Mouse (Mus musculus): ENCODE results near the gene Tbc1d24. TPM values are rescaled to one million over a fixed set of nuclear protein-coding genes. Genes with fewer than 3 reads are reported as not detected.

Gene Tbc1d24
- total and polyA plus RNA-seq, 2 experiments from 2014 or later, result 23.5 to 113 TPM

GRCm38 (mm10) chr17:24162584-24163175 lies 42.7 kb downstream of the Tbc1d24 start:
- peak overlapping the region; percentile 66 for H3K9ac ChIP-seq
- peaks cover 13% of the 10 kb centered on the region for H3K36me3 ChIP-seq (ENCODE audit: insufficient read depth)
- WGBS, result 33% methylated on average over 17 of the region's 17 CpGs
- H3K4me1 ChIP-seq (ENCODE audit: insufficient read depth), result peaks cover 13% of the 10 kb centered on the region
- H3K9me3 ChIP-seq (ENCODE audit: low read length), result no peaks in the 10 kb centered on the region
- no peaks in the 10 kb centered on the region for H3K27me3 ChIP-seq (ENCODE audit: insufficient read depth, low read length)
- ATAC-seq (no peak; the same call in 1 of the 2 replicates), DNase-seq (no peak)
- peak overlapping the region; percentile 87 for H3K27ac ChIP-seq (ENCODE audit: low read depth, low read length)
- no peak for TF ChIP-seq CTCF (IDR thresholded peaks at IDR 0.05; ENCODE audit: low read depth)
- peak overlapping the region; percentile 90 for H3K4me2 ChIP-seq (ENCODE audit: low read depth)
- H3K4me3 ChIP-seq (ENCODE audit: low read depth, low read length), result peak overlapping the region; percentile 63

DNA sequence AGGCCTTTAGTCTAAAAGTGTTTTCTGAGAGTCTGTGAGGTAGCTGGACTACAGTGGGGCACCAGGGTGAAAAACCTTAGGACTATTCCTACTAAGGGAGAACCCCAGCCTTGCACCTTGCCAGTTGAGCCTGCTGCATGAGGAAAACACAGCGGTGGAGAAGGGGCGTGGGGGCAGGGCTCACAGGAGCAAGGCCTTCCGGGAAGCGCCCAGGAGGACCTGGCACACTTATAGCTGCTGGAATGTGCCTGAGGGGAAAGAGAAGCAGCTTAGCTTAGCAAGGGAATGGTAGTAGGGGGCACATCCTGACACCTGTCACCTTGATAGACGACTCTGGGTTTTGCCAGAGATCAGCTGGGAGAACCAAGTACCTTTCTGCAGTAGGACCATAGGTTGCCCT lies 43.9 kb downstream of the Tbc1d24 start:
- peaks cover 13% of the 10 kb centered on the region for H3K36me3 ChIP-seq (ENCODE audit: insufficient read depth)
- H3K9ac ChIP-seq, result no peak overlapping the region
- TF ChIP-seq CTCF (IDR thresholded peaks at IDR 0.05; ENCODE audit: low read depth), result no peak
- no peak overlapping the region for H3K4me2 ChIP-seq (ENCODE audit: low read depth)
- DNase-seq (no peak), ATAC-seq (no peak)
- H3K27ac ChIP-seq (ENCODE audit: low read depth, low read length), result no peak overlapping the region
- WGBS, result 91% methylated on average over 5 of the region's 5 CpGs
- no peaks in the 10 kb centered on the region for H3K27me3 ChIP-seq (ENCODE audit: insufficient read depth, low read length)
- no peaks in the 10 kb centered on the region for H3K9me3 ChIP-seq (ENCODE audit: low read length)
- H3K4me3 ChIP-seq (ENCODE audit: low read depth, low read length), result no peak overlapping the region
- peaks cover 8% of the 10 kb centered on the region for H3K4me1 ChIP-seq (ENCODE audit: insufficient read depth)

DNA sequence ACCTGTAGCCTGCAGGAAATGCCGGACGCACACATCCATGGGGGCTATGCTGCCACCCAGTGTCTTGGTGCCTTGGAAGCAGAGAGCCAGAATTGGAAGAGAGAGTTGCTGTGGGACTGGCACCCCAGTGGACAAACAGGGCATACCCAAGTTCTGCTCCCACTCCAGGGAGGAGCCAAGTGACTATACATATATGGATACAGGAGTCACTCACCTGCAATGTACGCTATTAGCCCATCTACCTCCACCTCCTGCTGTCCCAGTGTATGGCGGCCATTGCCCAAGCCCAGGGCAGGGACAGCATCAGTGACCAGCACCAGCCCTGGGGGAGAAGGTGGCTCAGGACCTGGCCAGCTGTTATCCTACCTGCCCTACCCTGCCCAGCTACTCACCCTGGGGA lies 47.8 kb downstream of the Tbc1d24 start:
- H3K4me3 ChIP-seq (ENCODE audit: low read depth, low read length), result no peak overlapping the region
- H3K4me1 ChIP-seq (ENCODE audit: insufficient read depth), result peaks cover 2% of the 10 kb centered on the region
- H3K9ac ChIP-seq, result no peak overlapping the region
- 89% methylated on average over 4 of the region's 4 CpGs for WGBS
- no peaks in the 10 kb centered on the region for H3K27me3 ChIP-seq (ENCODE audit: insufficient read depth, low read length)
- no peak overlapping the region for H3K27ac ChIP-seq (ENCODE audit: low read depth, low read length)
- H3K9me3 ChIP-seq (ENCODE audit: low read length), result no peaks in the 10 kb centered on the region
- peaks cover 4% of the 10 kb centered on the region; the same call in 1 of the 2 replicates for H3K36me3 ChIP-seq (ENCODE audit: insufficient read depth)
- no peak for TF ChIP-seq CTCF (IDR thresholded peaks at IDR 0.05; ENCODE audit: low read depth)
- ATAC-seq, result no peak
- no peak overlapping the region for H3K4me2 ChIP-seq (ENCODE audit: low read depth)
- no peak for DNase-seq

- ATAC-seq, result no peak
- WGBS, result 92% methylated on average over 6 of the region's 6 CpGs
These were observed 48.2 kb downstream of the Tbc1d24 start for GRCm38 (mm10) chr17:24157121-24157520.

GRCm38 (mm10) chr17:24156394-24156793 lies 49.0 kb downstream of the Tbc1d24 start:
- H3K9me3 ChIP-seq (ENCODE audit: low read length), result no peaks in the 10 kb centered on the region
- H3K9ac ChIP-seq, result no peak overlapping the region
- DNase-seq, result no peak
- H3K36me3 ChIP-seq (ENCODE audit: insufficient read depth), result peaks cover 4% of the 10 kb centered on the region; the same call in 1 of the 2 replicates
- H3K4me2 ChIP-seq (ENCODE audit: low read depth), result no peak overlapping the region
- no peaks in the 10 kb centered on the region for H3K27me3 ChIP-seq (ENCODE audit: insufficient read depth, low read length)
- peaks cover 4% of the 10 kb centered on the region; the same call in 1 of the 2 replicates for H3K4me1 ChIP-seq (ENCODE audit: insufficient read depth)
- TF ChIP-seq CTCF (IDR thresholded peaks at IDR 0.05; ENCODE audit: low read depth), result no peak
- H3K27ac ChIP-seq (ENCODE audit: low read depth, low read length), result no peak overlapping the region
- WGBS, result 86% methylated on average over 3 of the region's 3 CpGs
- H3K4me3 ChIP-seq (ENCODE audit: low read depth, low read length), result no peak overlapping the region
- ATAC-seq, result no peak

More at GRCm38 (mm10) chr17:24157121-24157520, 48.2 kb downstream of the Tbc1d24 start:
- Histone ChIP-seq H3K4me2 (ENCODE audit: low read depth) (no peak overlapping the region), H3K4me3 (ENCODE audit: low read depth, low read length) (no peak overlapping the region), H3K36me3 (ENCODE audit: insufficient read depth) (peaks cover 4% of the 10 kb centered on the region; the same call in 1 of the 2 replicates), H3K9me3 (ENCODE audit: low read length) (no peaks in the 10 kb centered on the region), H3K4me1 (ENCODE audit: insufficient read depth) (no peaks in the 10 kb centered on the region), H3K27ac (ENCODE audit: low read depth, low read length) (no peak overlapping the region), H3K27me3 (ENCODE audit: insufficient read depth, low read length) (no peaks in the 10 kb centered on the region), H3K9ac (no peak overlapping the region)
- DNase-seq, result no peak
- no peak for TF ChIP-seq CTCF (IDR thresholded peaks at IDR 0.05; ENCODE audit: low read depth)

GRCm38 (mm10) chr17:24155742-24156141 lies 49.6 kb downstream of the Tbc1d24 start:
- Histone ChIP-seq H3K27me3 (ENCODE audit: insufficient read depth, low read length) (no peaks in the 10 kb centered on the region), H3K4me2 (ENCODE audit: low read depth) (no peak overlapping the region), H3K9ac (no peak overlapping the region), H3K27ac (ENCODE audit: low read depth, low read length) (no peak overlapping the region), H3K36me3 (ENCODE audit: insufficient read depth) (peaks cover 4% of the 10 kb centered on the region; the same call in 1 of the 2 replicates), H3K4me3 (ENCODE audit: low read depth, low read length) (no peak overlapping the region), H3K9me3 (ENCODE audit: low read length) (no peaks in the 10 kb centered on the region), H3K4me1 (ENCODE audit: insufficient read depth) (peaks cover 4% of the 10 kb centered on the region; the same call in 1 of the 2 replicates)
- DNase-seq, result no peak
- no peak for ATAC-seq
- no peak for TF ChIP-seq CTCF (IDR thresholded peaks at IDR 0.05; ENCODE audit: low read depth)
- WGBS, result 90% methylated on average over 9 of the region's 9 CpGs

DNA sequence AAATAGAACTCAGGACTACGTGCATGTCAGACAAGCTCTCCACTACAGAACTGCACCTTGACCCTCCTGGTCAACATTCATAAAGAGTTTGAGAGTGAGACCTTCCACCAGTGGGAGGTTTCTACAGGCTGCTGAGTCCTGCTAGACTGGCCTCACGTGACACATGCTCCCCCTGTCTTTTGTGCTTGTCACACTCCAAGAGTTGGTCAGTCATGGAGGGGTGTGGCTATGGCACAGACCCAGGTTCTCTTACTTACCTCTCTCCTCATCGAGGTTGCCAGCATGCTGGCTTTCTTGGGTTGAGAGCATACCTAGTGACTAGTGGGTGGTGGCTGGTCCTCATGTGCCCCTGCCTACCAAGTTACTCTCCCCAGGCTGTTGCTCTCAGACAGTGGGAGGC lies 50.9 kb downstream of the Tbc1d24 start:
- Histone ChIP-seq H3K36me3 (ENCODE audit: insufficient read depth) (peaks cover 4% of the 10 kb centered on the region; the same call in 1 of the 2 replicates), H3K27ac (ENCODE audit: low read depth, low read length) (no peak overlapping the region), H3K4me2 (ENCODE audit: low read depth) (no peak overlapping the region), H3K27me3 (ENCODE audit: insufficient read depth, low read length) (no peaks in the 10 kb centered on the region), H3K4me1 (ENCODE audit: insufficient read depth) (peaks cover 4% of the 10 kb centered on the region; the same call in 1 of the 2 replicates), H3K4me3 (ENCODE audit: low read depth, low read length) (no peak overlapping the region), H3K9ac (no peak overlapping the region), H3K9me3 (ENCODE audit: low read length) (no peaks in the 10 kb centered on the region)
- WGBS, result 65% methylated on average over 3 of the region's 3 CpGs
- no peak for DNase-seq
- ATAC-seq, result no peak
- TF ChIP-seq CTCF (IDR thresholded peaks at IDR 0.05; ENCODE audit: low read depth), result no peak
